Mouse (Mus musculus) forebrain, embryonic 10.5 days (tissue): ENCODE results near the gene Pramef20. TPM values are rescaled to one million over a fixed set of nuclear protein-coding genes. Genes with fewer than 3 reads are reported as not detected.

Experiments
- polyA plus RNA-seq: library from polyadenylated mRNA; unstranded; fragments of >200 nt; fragmentation: Nextera tagmentation; extraction: Ambion mirVana; gene quantifications from 2 replicates; pipeline ENCODE4 v1.2.1, GENCODE M21; 2016

Pramef20 gene
- polyA plus RNA-seq, 1 experiment from 2014 or later: not detected

Other genes with a start within 250 kb of the Pramef20 start
- gene Oog3, start 215.3 kb downstream of the Pramef20 start, polyA plus RNA-seq: not detected in 2 replicates
- not detected in 2 replicates for gene Oog2, start 187.2 kb downstream of the Pramef20 start, polyA plus RNA-seq
- gene C87977, start 164.6 kb downstream of the Pramef20 start, polyA plus RNA-seq: not detected in 2 replicates
- not detected in 2 replicates for gene Pramel5, start 97.4 kb downstream of the Pramef20 start, polyA plus RNA-seq
- gene Gm13128, start 47.7 kb downstream of the Pramef20 start, polyA plus RNA-seq: not detected in 2 replicates
- not detected in 2 replicates for gene Gm13119, start 20.0 kb downstream of the Pramef20 start, polyA plus RNA-seq
- gene Pramef12, start 30.5 kb upstream of the Pramef20 start, polyA plus RNA-seq: not detected in 2 replicates
- not detected in 2 replicates for gene 1700012P22Rik, start 60.8 kb upstream of the Pramef20 start, polyA plus RNA-seq
- gene Gm9944, start 75.4 kb upstream of the Pramef20 start, polyA plus RNA-seq: not detected in 2 replicates
- gene Aadacl3, start 85.8 kb upstream of the Pramef20 start, polyA plus RNA-seq: not detected in 2 replicates
- gene 9430007A20Rik, start 141.9 kb upstream of the Pramef20 start, polyA plus RNA-seq: not detected in 2 replicates
- gene Gm13124, start 187.2 kb upstream of the Pramef20 start, polyA plus RNA-seq: not detected in 2 replicates
- gene Aadacl4, start 235.8 kb upstream of the Pramef20 start, polyA plus RNA-seq: not detected in 2 replicates